Mouse (Mus musculus): ENCODE results near the gene Dtx2. TPM values are rescaled to one million over a fixed set of nuclear protein-coding genes. Genes with fewer than 3 reads are reported as not detected.
A peak's percentile ranks its signal among the peaks of the same experiment; 100 is the strongest.
"Not testable (repeated sequence)": the region's sequence is repeated elsewhere in the genome, so short reads cannot be mapped to it uniquely, and the experiment has no call there.

The Dtx2 gene
- total RNA-seq, 2 experiments from 2014 or later, result 8.6 to 9.1 TPM

- intact Hi-C loops (cut with DNase I), result no loop called here
- DNase-seq (ENCODE audit: low spot score in 2 of 2), result peak; percentile 13 to 45
These were observed 56.9 kb downstream of the Dtx2 start for GRCm38 (mm10) chr5:136051231-136052085.

- intact Hi-C loops (cut with DNase I), result no loop called here
- DNase-seq (ENCODE audit: low spot score in 2 of 2), result no peak
These were observed 58.5 kb downstream of the Dtx2 start for GRCm38 (mm10) chr5:136052861-136053655.

- intact Hi-C loops (cut with DNase I), result no loop called here
- no peak for DNase-seq (ENCODE audit: low spot score in 2 of 2)
These were observed 59.9 kb downstream of the Dtx2 start, which contains the start of gene Upk3bl for GRCm38 (mm10) chr5:136054301-136055077. Gene Upk3bl, plus strand, starts transcription at chr5:136054492.

GRCm38 (mm10) chr5:136056062-136056461, 61.5 kb downstream of the Dtx2 start:
- intact Hi-C loops (cut with DNase I), result no loop called here

GRCm38 (mm10) chr5:136057085-136057484, 62.5 kb downstream of the Dtx2 start:
- intact Hi-C loops (cut with DNase I), result no loop called here

More at GRCm38 (mm10) chr5:136056062-136056461, 61.5 kb downstream of the Dtx2 start:
- DNase-seq (ENCODE audit: low spot score in 2 of 2), result no peak

GRCm38 (mm10) chr5:136061567-136061966, 67.0 kb downstream of the Dtx2 start:
- intact Hi-C loops (cut with DNase I), result loop anchor here (5.0 kb wide), 3 partner anchors 79 to 184 kb away; partner anchors contain the start of gene Zp3
- DNase-seq (ENCODE audit: low spot score in 2 of 2), result peak; percentile 69 to 79

More at GRCm38 (mm10) chr5:136057085-136057484, 62.5 kb downstream of the Dtx2 start:
- no peak for DNase-seq (ENCODE audit: low spot score in 2 of 2)

- DNase-seq (ENCODE audit: low spot score in 2 of 2), result no peak
- intact Hi-C loops (cut with DNase I), result loop anchor here (5.0 kb wide), 3 partner anchors 82 to 187 kb away; partner anchors contain the start of gene Zp3
These were observed 69.3 kb downstream of the Dtx2 start for GRCm38 (mm10) chr5:136063920-136064319.

- DNase-seq (ENCODE audit: low spot score in 2 of 2); intact Hi-C loops (cut with DNase I): not testable (repeated sequence)
These were observed 72.0 kb downstream of the Dtx2 start for GRCm38 (mm10) chr5:136066404-136067148.

- intact Hi-C loops (cut with DNase I), result no loop called here
- no peak for DNase-seq (ENCODE audit: low spot score in 2 of 2)
These were observed 74.8 kb downstream of the Dtx2 start for GRCm38 (mm10) chr5:136069411-136069810.

GRCm38 (mm10) chr5:136073051-136073450, 78.5 kb downstream of the Dtx2 start:
- intact Hi-C loops (cut with DNase I), result no loop called here
- DNase-seq (ENCODE audit: low spot score in 2 of 2), result no peak

GRCm38 (mm10) chr5:136073526-136073925, 78.9 kb downstream of the Dtx2 start:
- intact Hi-C loops (cut with DNase I), result no loop called here
- no peak for DNase-seq (ENCODE audit: low spot score in 2 of 2)

GRCm38 (mm10) chr5:136075076-136075475, 80.5 kb downstream of the Dtx2 start:
- intact Hi-C loops (cut with DNase I), result no loop called here
- no peak for DNase-seq (ENCODE audit: low spot score in 2 of 2)

GRCm38 (mm10) chr5:136076284-136076683, 81.7 kb downstream of the Dtx2 start:
- DNase-seq (ENCODE audit: low spot score in 2 of 2), result peak in 1 of 2 experiments; percentile 48
- intact Hi-C loops (cut with DNase I), result no loop called here

GRCm38 (mm10) chr5:136077001-136077550, 82.5 kb downstream of the Dtx2 start:
- intact Hi-C loops (cut with DNase I), result no loop called here
- no peak for DNase-seq (ENCODE audit: low spot score in 2 of 2)

- intact Hi-C loops (cut with DNase I), result no loop called here
- no peak for DNase-seq (ENCODE audit: low spot score in 2 of 2)
These were observed 83.5 kb downstream of the Dtx2 start for GRCm38 (mm10) chr5:136078136-136078535.

GRCm38 (mm10) chr5:136082345-136082744, 87.7 kb downstream of the Dtx2 start:
- no peak for DNase-seq (ENCODE audit: low spot score in 2 of 2)
- intact Hi-C loops (cut with DNase I), result no loop called here
